Mouse (Mus musculus): Measurements from ENCODE around the gene Tmem210. TPM values are rescaled to one million over a fixed set of nuclear protein-coding genes. Genes with fewer than 3 reads are reported as not detected.
A peak's percentile ranks its signal among the peaks of the same experiment; 100 is the strongest.

Tmem210 gene
- polyA plus RNA-seq, 1 experiment from 2014 or later = not detected

DNA sequence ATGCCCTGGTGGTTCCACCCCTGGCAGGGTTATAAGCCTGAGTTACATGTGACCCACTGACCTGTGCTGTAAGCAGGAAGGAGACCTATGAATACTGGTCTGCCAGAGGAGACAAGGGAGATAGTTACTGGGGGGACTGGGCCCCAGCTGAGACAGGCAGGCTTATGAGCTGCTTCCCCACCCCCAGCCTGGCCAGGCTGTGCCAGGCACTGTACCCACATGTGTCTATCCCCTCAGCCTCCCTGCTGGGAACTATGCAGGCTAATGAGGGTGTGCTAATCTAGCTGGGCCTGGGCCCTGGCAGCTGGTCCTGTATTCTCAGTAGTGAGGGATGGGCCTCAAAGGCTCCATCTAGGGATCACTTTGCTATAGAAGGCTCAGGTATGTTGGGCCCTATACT lies 20.7 kb upstream of the Tmem210 start:
- Histone ChIP-seq H3K9me3 (replicated peaks) (no peaks in the 10 kb centered on the region), H3K27ac (no peak overlapping the region), H3K36me3 (peaks cover 25% of the 10 kb centered on the region), H3K4me3 (replicated peaks) (no peak overlapping the region), H3K27me3 (peaks cover 11% of the 10 kb centered on the region), H3K4me1 (peaks cover 61% of the 10 kb centered on the region), H3K9ac (no peak overlapping the region), H3K4me2 (no peak overlapping the region)
- ATAC-seq (replicated peaks; ENCODE audit: low FRiP score) = no peak

DNA sequence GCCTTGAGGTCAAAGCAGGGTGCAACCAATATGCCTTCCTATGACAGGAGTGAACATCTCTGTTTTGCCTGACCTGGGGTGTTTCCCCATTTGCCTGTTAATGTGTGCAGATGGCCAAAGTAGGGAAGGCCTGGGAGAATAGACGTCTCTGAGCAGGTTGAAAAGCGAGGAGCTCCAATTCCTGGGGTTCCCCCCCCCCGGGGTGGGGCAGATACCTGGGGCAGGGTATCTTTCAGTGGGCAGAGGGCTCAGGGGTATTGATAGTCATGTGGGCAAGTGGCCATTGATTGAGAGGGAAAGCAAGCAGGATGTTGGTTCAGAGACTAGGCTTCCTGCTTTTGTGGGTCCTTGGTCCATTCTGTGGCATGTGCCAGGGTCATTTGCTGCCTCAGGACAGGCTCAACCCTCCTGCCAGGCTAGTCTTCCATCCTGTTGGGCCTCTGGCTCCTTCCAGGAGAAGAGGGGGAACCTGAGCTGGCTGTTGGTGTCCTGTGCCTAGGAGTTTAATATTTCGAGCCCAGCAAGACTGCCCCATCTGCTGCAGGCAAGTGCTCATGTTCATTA lies 20.1 kb upstream of the Tmem210 start:
- H3K36me3 ChIP-seq = peaks cover 25% of the 10 kb centered on the region
- H3K4me1 ChIP-seq = peaks cover 60% of the 10 kb centered on the region
- no peak overlapping the region for H3K4me2 ChIP-seq
- H3K9me3 ChIP-seq (replicated peaks) = no peaks in the 10 kb centered on the region
- peaks cover 11% of the 10 kb centered on the region for H3K27me3 ChIP-seq
- 71% methylated on average over 4 of the region's 4 CpGs for WGBS
- no peak for ATAC-seq (replicated peaks; ENCODE audit: low FRiP score)
- no peak overlapping the region for H3K27ac ChIP-seq
- no peak overlapping the region for H3K4me3 ChIP-seq (replicated peaks)
- H3K9ac ChIP-seq = no peak overlapping the region

DNA sequence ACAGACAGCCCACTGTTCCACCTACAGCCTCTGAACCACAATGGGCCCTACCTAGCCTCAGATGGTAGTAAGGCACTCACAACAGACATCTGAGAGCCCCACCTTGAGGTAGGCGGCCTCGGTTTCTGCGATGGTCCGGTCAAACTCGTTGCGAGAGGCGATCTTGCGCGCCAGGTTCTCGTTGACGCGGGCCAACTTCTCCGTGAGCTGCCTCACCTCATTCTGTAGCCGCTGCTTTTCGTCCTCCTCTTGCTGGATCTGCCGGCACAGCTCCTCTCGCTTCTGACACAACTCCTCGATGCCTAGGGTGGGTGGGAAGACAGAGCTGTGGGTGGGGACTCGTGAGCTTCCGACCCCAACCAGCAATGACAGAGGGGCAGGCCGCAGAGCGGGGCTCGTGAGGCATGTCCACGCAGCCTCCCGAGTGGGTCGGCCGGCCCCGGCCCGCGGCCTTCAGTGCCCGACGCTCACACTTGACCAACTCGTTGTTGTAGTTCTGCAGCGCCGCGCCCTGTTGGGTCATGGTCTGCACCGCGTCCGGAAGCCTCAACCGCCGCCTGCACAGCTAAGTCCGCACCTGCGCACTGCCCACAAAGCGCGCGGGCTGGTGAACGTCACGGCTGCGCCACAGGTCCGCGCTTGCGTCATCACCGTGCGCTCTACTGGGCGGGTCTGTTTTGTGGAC lies 16.0 kb upstream of the Tmem210 start, which contains the start of the genes Ssna1 and Anapc2:
Ssna1 (minus strand) TSS at position 612 of the 685 bp plus-strand sequence.
Anapc2 (plus strand) TSS at position 652 of the 685 bp plus-strand sequence.
- peak; percentile 97 for ATAC-seq (replicated peaks; ENCODE audit: low FRiP score)
- Histone ChIP-seq H3K27me3 (no peaks in the 10 kb centered on the region), H3K4me1 (peaks cover 36% of the 10 kb centered on the region), H3K4me3 (replicated peaks) (peak within 1 kb of the TSS; percentile 73), H3K27ac (peak within 1 kb of the TSS; percentile 85), H3K36me3 (peaks cover 61% of the 10 kb centered on the region), H3K4me2 (peak within 1 kb of the TSS; percentile 93), H3K9ac (peak within 1 kb of the TSS; percentile 87), H3K9me3 (replicated peaks) (no peaks in the 10 kb centered on the region)
- WGBS = under 1% methylated on average over 55 of the region's 55 CpGs

DNA sequence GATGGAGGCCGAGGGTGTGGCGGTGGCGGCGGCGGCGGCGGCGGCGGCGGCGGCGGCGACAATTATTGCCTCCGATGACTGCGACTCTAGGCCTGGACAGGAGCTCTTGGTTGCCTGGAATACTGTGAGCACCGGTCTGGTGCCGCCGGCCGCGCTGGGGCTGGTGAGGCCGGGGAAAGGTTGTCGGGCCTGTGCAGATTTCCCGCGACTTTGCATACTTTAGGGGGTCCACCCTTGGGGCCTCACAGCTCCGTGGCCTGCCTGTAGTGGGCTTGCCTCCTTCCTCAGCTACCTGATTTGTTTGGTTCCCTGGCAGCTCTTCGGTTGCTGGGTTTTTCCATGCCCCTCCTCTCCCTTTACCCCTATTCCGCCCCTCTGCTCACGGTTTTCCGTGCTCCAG lies 15.4 kb upstream of the Tmem210 start:
- peaks cover 67% of the 10 kb centered on the region for H3K36me3 ChIP-seq
- H3K9ac ChIP-seq = peak overlapping the region; percentile 87
- no peaks in the 10 kb centered on the region for H3K27me3 ChIP-seq
- no peaks in the 10 kb centered on the region for H3K9me3 ChIP-seq (replicated peaks)
- H3K4me3 ChIP-seq (replicated peaks) = peak overlapping the region; percentile 73
- peak overlapping the region; percentile 93 for H3K4me2 ChIP-seq
- ATAC-seq (replicated peaks; ENCODE audit: low FRiP score) = peak; percentile 65
- peaks cover 30% of the 10 kb centered on the region for H3K4me1 ChIP-seq
- under 1% methylated on average over 28 of the region's 29 CpGs for WGBS
- H3K27ac ChIP-seq = peak overlapping the region; percentile 61

DNA sequence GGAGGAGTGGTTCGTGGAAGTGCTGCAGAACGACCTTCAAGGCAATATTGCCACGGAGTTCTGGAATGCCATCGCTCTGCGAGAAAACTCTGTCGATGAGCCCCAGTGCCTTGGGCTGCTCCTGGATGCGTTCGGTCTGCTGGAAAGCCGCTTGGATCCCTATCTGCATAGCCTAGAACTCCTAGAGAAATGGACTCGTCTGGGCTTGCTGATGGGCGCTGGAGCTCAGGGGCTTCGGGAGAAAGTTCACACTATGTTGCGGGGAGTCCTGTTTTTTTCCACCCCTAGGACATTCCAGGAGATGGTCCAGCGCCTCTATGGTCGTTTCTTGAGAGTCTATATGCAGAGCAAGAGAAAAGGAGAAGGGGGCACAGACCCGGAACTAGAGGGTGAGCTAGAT lies 14.9 kb upstream of the Tmem210 start:
- ATAC-seq (replicated peaks; ENCODE audit: low FRiP score) = no peak
- Histone ChIP-seq H3K9me3 (replicated peaks) (no peaks in the 10 kb centered on the region), H3K27ac (0 out of 2 replicates have a peak overlapping the region, but pooled peaks have one; percentile 61), H3K9ac (peak overlapping the region; percentile 87), H3K27me3 (no peaks in the 10 kb centered on the region), H3K4me3 (replicated peaks) (peak overlapping the region; percentile 73), H3K4me1 (peaks cover 30% of the 10 kb centered on the region), H3K4me2 (peak overlapping the region; percentile 93), H3K36me3 (peaks cover 72% of the 10 kb centered on the region)
- WGBS = 29% methylated on average over 16 of the region's 16 CpGs

DNA sequence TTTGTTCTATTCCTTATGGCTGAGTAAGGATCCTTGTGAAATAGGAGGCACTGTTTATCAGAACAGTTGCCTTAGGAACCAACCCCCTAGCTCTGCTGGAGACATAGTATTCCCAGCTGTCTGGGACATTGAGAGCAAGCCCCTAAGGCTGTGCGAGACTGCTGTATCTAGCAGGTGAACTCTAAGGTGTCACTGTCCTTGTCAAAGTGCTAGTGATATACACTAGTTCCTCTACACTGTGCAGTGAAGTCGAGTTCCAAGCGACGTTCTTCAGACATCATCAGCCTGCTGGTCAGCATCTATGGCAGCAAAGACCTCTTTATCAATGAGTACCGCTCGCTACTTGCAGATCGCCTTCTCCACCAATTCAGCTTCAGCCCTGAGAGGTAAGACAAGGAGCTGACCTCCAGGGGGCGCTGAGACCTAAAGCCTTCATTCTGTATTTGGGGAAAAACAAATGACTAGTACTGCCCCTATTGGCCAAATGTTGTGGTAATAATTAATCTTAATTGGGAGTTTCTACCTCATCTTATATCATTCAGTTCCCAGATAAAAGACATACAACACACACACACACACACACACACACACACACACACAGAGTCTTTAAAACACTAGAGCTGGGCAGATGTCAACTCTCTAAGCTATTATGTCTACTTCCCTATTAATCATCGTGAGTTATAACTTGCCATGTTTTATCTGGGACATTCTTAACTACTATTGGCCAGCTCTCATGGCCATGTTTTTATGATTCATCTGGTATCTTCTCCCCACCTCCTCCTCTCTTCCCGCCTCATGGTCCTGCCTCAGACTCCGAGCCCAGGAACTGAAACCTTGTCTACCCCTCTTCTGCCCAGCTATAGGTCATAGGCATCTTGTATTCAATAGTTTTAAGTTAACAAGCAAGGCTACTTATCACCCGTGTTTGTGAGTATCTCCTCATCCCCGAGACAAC lies 8.7 kb upstream of the Tmem210 start:
- H3K9ac ChIP-seq = no peak overlapping the region
- H3K4me1 ChIP-seq = peaks cover 3% of the 10 kb centered on the region; the same call in 1 of the 2 replicates
- peaks cover 98% of the 10 kb centered on the region for H3K36me3 ChIP-seq
- 66% methylated on average over 13 of the region's 13 CpGs for WGBS
- H3K27me3 ChIP-seq = no peaks in the 10 kb centered on the region
- no peak overlapping the region for H3K4me2 ChIP-seq
- no peak overlapping the region for H3K4me3 ChIP-seq (replicated peaks)
- H3K9me3 ChIP-seq (replicated peaks) = no peaks in the 10 kb centered on the region
- no peak overlapping the region for H3K27ac ChIP-seq
- no peak; the same call in 1 of the 2 replicates for ATAC-seq (replicated peaks; ENCODE audit: low FRiP score)

DNA sequence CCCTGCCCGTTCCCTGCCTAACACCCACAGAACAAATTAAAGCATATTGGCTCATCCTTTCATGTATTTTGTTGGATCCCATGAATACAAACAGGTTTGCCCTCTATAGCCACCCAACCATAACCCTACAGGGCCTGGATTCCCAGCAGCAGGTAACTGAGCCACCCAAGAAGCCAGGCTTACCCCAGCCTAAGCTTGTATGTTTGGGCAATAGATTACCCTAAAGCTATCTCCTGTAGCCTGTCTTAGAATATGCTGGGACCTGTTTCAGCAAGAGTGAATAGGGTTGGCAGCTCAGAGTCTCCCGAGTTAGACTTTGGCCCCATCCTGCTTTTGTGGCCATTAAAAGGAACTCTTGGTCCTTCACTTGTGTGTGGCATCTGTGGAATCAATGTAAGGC lies 2.4 kb upstream of the Tmem210 start:
- H3K27me3 ChIP-seq = peaks cover 29% of the 10 kb centered on the region
- peaks cover 57% of the 10 kb centered on the region for H3K36me3 ChIP-seq
- H3K4me1 ChIP-seq = peaks cover 13% of the 10 kb centered on the region
- no peak overlapping the region for H3K4me3 ChIP-seq (replicated peaks)
- H3K9me3 ChIP-seq (replicated peaks) = no peaks in the 10 kb centered on the region
- ATAC-seq (replicated peaks; ENCODE audit: low FRiP score) = no peak
- no peak overlapping the region for H3K4me2 ChIP-seq
- 0 out of 2 replicates have a peak overlapping the region, but pooled peaks have one; percentile 61 for H3K27ac ChIP-seq
- no peak overlapping the region for H3K9ac ChIP-seq
- 90% methylated on average over 2 of the region's 2 CpGs for WGBS

DNA sequence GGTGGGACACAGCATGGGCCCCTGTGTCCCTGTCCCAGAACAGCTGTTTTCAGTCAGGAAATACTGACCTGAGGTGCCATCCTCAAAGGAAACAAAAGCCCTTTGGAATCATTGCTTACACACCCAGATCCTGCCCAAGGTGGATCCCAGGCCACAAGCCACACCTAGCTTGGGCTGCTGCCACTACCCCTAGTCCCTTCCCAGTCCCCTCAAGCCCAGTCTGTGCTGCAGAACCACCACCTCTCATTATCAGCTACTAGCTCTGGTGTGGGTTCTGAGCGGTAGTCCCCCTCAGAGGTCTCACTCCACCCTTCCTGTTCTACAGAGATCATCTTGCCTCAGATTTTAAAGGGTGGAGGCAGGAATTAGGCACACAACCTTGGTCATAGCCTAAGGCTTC lies 1.6 kb upstream of the Tmem210 start:
- Histone ChIP-seq H3K4me2 (no peak overlapping the region), H3K9ac (no peak overlapping the region), H3K4me3 (replicated peaks) (no peak overlapping the region), H3K9me3 (replicated peaks) (no peaks in the 10 kb centered on the region), H3K27ac (peak overlapping the region; percentile 61; the same call in 1 of the 2 replicates), H3K27me3 (peaks cover 37% of the 10 kb centered on the region), H3K36me3 (peaks cover 50% of the 10 kb centered on the region), H3K4me1 (peaks cover 21% of the 10 kb centered on the region)
- WGBS = 76% methylated on average over 1 of the region's 1 CpGs
- ATAC-seq (replicated peaks; ENCODE audit: low FRiP score) = no peak

DNA sequence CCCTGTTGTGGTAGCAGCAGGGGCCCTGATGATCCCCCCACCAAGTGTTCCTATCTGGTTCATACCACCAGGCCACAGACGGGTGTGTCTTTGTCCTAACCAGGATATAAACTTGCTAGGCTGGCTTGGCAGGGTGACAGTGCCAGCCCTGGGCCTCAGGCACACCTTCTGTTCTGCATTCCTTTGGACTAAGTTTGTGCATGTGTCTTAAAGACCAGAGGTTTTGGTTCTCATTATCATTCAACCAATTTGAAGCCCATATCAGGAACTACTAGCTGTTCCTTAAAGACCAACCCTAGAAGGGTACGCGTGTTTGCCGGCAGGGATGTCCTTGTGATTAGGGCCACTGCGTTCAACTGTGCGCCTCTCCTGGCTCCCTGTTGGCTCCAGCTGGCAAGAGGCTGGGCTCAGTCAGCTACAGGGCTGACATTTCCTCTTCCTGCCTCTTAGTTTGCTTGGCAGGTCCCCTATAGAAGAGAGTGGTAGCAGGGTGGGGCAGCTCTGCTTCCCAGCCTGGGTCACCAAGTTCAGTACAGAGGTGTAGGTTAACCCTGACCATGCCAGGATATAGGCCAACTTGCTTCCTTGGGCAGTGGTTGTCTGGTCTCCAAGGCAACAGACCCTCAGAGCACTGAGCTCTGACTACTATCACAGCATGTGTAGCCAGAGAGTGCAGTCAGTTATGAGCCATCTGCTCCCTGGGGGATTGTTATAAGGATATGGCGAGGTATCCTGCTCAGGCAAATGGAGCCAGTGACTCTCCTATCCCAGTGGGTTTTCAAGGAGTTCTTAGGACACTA lies 908 bp upstream of the Tmem210 start:
- 55% methylated on average over 7 of the region's 7 CpGs for WGBS
- Histone ChIP-seq H3K9ac (no peak overlapping the region), H3K9me3 (replicated peaks) (no peaks in the 10 kb centered on the region), H3K4me1 (peaks cover 28% of the 10 kb centered on the region), H3K4me3 (replicated peaks) (no peak overlapping the region), H3K27me3 (peaks cover 44% of the 10 kb centered on the region), H3K27ac (0 out of 2 replicates have a peak overlapping the region, but pooled peaks have one; percentile 61), H3K36me3 (peaks cover 45% of the 10 kb centered on the region), H3K4me2 (no peak overlapping the region)
- no peak; the same call in 1 of the 2 replicates for ATAC-seq (replicated peaks; ENCODE audit: low FRiP score)

DNA sequence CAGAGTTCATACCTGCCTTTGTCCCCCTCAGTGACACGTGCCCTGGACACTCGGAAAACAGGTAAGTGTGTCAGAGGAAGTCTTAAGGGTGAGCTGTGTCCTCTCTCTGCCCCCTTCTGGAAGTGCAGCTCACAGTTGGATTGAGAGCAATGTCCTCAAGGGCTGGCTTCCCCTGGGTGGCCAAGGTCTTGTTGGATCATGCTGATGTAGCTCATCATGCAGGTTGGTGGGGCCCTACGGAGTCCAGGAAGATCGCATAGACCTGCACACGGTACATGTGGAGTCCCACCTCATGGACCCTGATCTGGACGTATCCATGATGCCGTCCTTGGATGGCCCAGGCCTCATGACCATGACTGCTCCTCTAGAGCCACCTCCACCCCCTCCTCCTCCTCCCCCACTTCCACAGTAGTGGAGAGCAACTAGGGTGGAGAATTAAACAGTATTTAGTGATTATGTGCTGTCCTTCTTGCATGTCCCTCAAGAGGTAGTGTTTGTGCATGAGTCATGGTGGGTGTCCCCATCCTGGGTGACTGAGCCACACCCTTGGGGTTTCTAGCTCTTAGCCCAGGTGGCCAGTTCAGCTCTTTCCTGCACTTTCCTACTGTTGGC lies 895 bp downstream of the Tmem210 start:
- Histone ChIP-seq H3K36me3 (peaks cover 26% of the 10 kb centered on the region), H3K27me3 (peaks cover 62% of the 10 kb centered on the region), H3K27ac (no peak overlapping the region), H3K4me2 (no peak overlapping the region), H3K9ac (no peak overlapping the region), H3K4me1 (peaks cover 36% of the 10 kb centered on the region), H3K4me3 (replicated peaks) (no peak overlapping the region), H3K9me3 (replicated peaks) (no peaks in the 10 kb centered on the region)
- ATAC-seq (replicated peaks; ENCODE audit: low FRiP score) = no peak
- WGBS = 83% methylated on average over 7 of the region's 7 CpGs

DNA sequence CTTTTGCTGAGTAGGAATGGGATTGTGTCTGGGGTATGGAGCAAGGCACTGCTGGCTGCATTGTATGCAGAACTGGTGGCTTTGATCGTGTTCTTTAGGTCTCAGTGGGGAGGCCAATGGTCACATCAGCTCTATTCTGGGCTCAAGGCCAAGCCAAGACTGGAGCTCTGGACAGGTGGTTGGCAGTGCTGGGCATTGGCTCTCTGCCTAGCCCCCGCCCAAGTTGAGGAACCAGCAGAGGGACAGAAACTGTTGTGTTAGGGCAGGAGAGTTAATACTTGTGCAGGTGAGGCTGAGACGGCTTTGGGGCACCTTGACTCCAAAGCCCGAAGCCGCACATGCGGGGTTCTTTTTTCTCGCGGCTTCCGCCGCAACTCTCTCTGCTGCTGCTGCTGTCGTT lies 1.7 kb downstream of the Tmem210 start, which contains the start of gene Lrrc26:
Lrrc26 (plus strand) TSS at position 265 of the 400 bp plus-strand sequence.
- no peak within 1 kb of the TSS for H3K27ac ChIP-seq
- peaks cover 66% of the 10 kb centered on the region for H3K27me3 ChIP-seq
- H3K4me2 ChIP-seq = peak within 1 kb of the TSS; percentile 61
- peaks cover 18% of the 10 kb centered on the region for H3K36me3 ChIP-seq
- 8% methylated on average over 11 of the region's 11 CpGs for whole genome bisulfite sequencing
- peak within 1 kb of the TSS; percentile 25 for H3K4me3 ChIP-seq (replicated peaks)
- peaks cover 36% of the 10 kb centered on the region for H3K4me1 ChIP-seq
- no peaks in the 10 kb centered on the region for H3K9me3 ChIP-seq (replicated peaks)
- H3K9ac ChIP-seq = no peak within 1 kb of the TSS
- no peak for ATAC-seq (replicated peaks; ENCODE audit: low FRiP score)

Data from kidney, embryonic 15.5 days (tissue).